Comparison of ENCODE assay signal across 21 mouse cellular contexts in genomic region chr1:105790103-105790502, GRCm38 (mm10). TPM values are rescaled to one million over a fixed set of nuclear protein-coding genes. Genes with fewer than 3 reads are reported as not detected.
DNase-seq lines count a peak whose midpoint lies in the region; ATAC-seq and TF ChIP-seq lines count a peak whose summit lies in the region.
"Had no signal": no experiment of that assay in that cellular context is flagged by ENCODE, and none has a peak within 500 bp of the region (broad histone marks: within the 10 kb centered on the region; RNA-seq: fewer than 3 reads in every experiment).

No protein-coding gene starts in this region.

- POLR2A ChIA-PET in Patski (lab: Charles Lee): no interaction called here

- DNase-seq in limb, embryonic 11.5 days (ENCODE audit: low spot score): no peak
- no peak for DNase-seq in limb, embryonic 10.5 days (ENCODE audit: low spot score)
- DNase-seq in 3T3-L1 (ENCODE audit: low read depth, low spot score) (peak; percentile 53), Patski (ENCODE audit: low read depth, low spot score) (no peak)
- no peak for DNase-seq in T-cell, adult 2 months (ENCODE audit: low spot score)
- DNase-seq in urinary bladder, adult 18-20 months (ENCODE audit: low spot score in 2 of 2): no peak
- DNase-seq: adrenal gland, postnatal 10 days; cerebellum, adult 8-10 months; cerebellum, postnatal 36 days; gastrocnemius, postnatal 25 days; kidney, adult 2 months; kidney, postnatal 10 days; lung, adult 2 months had no signal

- H3K4me3 ChIP-seq in limb, embryonic 11.5 days (ENCODE audit: low read depth, low read length): no peak overlapping the region
- no peak overlapping the region for H3K4me3 ChIP-seq in limb, embryonic 10.5 days
- no peak overlapping the region for H3K4me3 ChIP-seq in macrophage (ENCODE audit: inconsistent target)
- H3K4me3 ChIP-seq in kidney, embryonic 16.5 days (ENCODE audit: low read length): no peak overlapping the region
- H3K4me3 ChIP-seq: embryonic facial prominence, embryonic 15.5 days; hindbrain, embryonic 13.5 days; midbrain, embryonic 10.5 days; neural tube, embryonic 15.5 days; stomach, embryonic 15.5 days had no signal

- no peaks in the 10 kb centered on the region for H3K36me3 ChIP-seq in limb, embryonic 11.5 days (ENCODE audit: control insufficient read depth, insufficient read depth, low read length)
- H3K36me3 ChIP-seq in limb, embryonic 10.5 days: no peaks in the 10 kb centered on the region
- H3K36me3 ChIP-seq in macrophage (ENCODE audit: inconsistent target): 0 out of 2 replicates have a peak, but pooled peaks cover 7% of the 10 kb centered on the region
- H3K36me3 ChIP-seq in kidney, embryonic 16.5 days (ENCODE audit: insufficient read depth, low read length): no peaks in the 10 kb centered on the region
- H3K36me3 ChIP-seq: embryonic facial prominence, embryonic 15.5 days; hindbrain, embryonic 13.5 days; midbrain, embryonic 10.5 days; neural tube, embryonic 15.5 days; stomach, embryonic 15.5 days had no signal

- H3K27ac ChIP-seq in limb, embryonic 11.5 days (replicated peaks; ENCODE audit: low read depth, low read length): no peak overlapping the region
- H3K27ac ChIP-seq in limb, embryonic 10.5 days: no peak overlapping the region
- H3K27ac ChIP-seq in macrophage: peak overlapping the region; percentile 95
- H3K27ac ChIP-seq in kidney, embryonic 16.5 days (ENCODE audit: low read length): no peak overlapping the region
- H3K27ac ChIP-seq: embryonic facial prominence, embryonic 15.5 days; hindbrain, embryonic 13.5 days; midbrain, embryonic 10.5 days; neural tube, embryonic 15.5 days; stomach, embryonic 15.5 days had no signal

- 95% methylated on average over 3 of the region's 3 CpGs for WGBS in limb, embryonic 11.5 days
- 93% methylated on average over 3 of the region's 3 CpGs for WGBS in limb, embryonic 10.5 days
- WGBS in macrophage (ENCODE audit: missing documents): 18% methylated on average over 3 of the region's 3 CpGs
- 85% methylated on average over 3 of the region's 3 CpGs for WGBS in kidney, embryonic 16.5 days

- in situ Hi-C loops in Patski (cut with MboI; ENCODE audit: low pct_unique_long_range_greater_than_20kb): no loop called here

- no peaks in the 10 kb centered on the region for H3K4me1 ChIP-seq in limb, embryonic 11.5 days (ENCODE audit: control insufficient read depth, insufficient read depth, low read length)
- peaks cover 9% of the 10 kb centered on the region for H3K4me1 ChIP-seq in limb, embryonic 10.5 days
- H3K4me1 ChIP-seq in kidney, embryonic 16.5 days (ENCODE audit: insufficient read depth, low read length): no peaks in the 10 kb centered on the region
- H3K4me1 ChIP-seq: embryonic facial prominence, embryonic 15.5 days; hindbrain, embryonic 13.5 days; midbrain, embryonic 10.5 days; neural tube, embryonic 15.5 days; stomach, embryonic 15.5 days had no signal

- CTCF ChIA-PET in Patski (lab: Charles Lee): no interaction called here

- no peak overlapping the region for H3K9ac ChIP-seq in limb, embryonic 11.5 days (ENCODE audit: low read length)
- no peak overlapping the region for H3K9ac ChIP-seq in kidney, embryonic 16.5 days (replicated peaks; ENCODE audit: low read length)
- H3K9ac ChIP-seq: embryonic facial prominence, embryonic 15.5 days; hindbrain, embryonic 13.5 days; neural tube, embryonic 15.5 days; stomach, embryonic 15.5 days had no signal

- H3K4me2 ChIP-seq in limb, embryonic 11.5 days (ENCODE audit: low read depth, severe bottlenecking): no peak overlapping the region
- no peak overlapping the region for H3K4me2 ChIP-seq in kidney, embryonic 16.5 days (replicated peaks; ENCODE audit: low read depth, low read length)
- H3K4me2 ChIP-seq: embryonic facial prominence, embryonic 15.5 days; hindbrain, embryonic 13.5 days; neural tube, embryonic 15.5 days; stomach, embryonic 15.5 days had no signal

- TF ChIP-seq CTCF in Patski (IDR thresholded peaks at IDR 0.05): no peak

- no peaks in the 10 kb centered on the region for H3K9me3 ChIP-seq in limb, embryonic 11.5 days (ENCODE audit: control insufficient read depth, low read length)
- H3K9me3 ChIP-seq in limb, embryonic 10.5 days (replicated peaks): no peaks in the 10 kb centered on the region
- H3K9me3 ChIP-seq in kidney, embryonic 16.5 days (ENCODE audit: low read length): no peaks in the 10 kb centered on the region
- H3K9me3 ChIP-seq: embryonic facial prominence, embryonic 15.5 days; hindbrain, embryonic 13.5 days; midbrain, embryonic 10.5 days; neural tube, embryonic 15.5 days; stomach, embryonic 15.5 days had no signal

- no peaks in the 10 kb centered on the region for H3K27me3 ChIP-seq in limb, embryonic 11.5 days (ENCODE audit: control insufficient read depth, insufficient read depth, low read length)
- H3K27me3 ChIP-seq in limb, embryonic 10.5 days (ENCODE audit: low read depth, poor library complexity, severe bottlenecking): no peaks in the 10 kb centered on the region
- H3K27me3 ChIP-seq in Patski: no peaks in the 10 kb centered on the region
- H3K27me3 ChIP-seq in kidney, embryonic 16.5 days (ENCODE audit: insufficient read depth, low read length): no peaks in the 10 kb centered on the region
- H3K27me3 ChIP-seq: embryonic facial prominence, embryonic 15.5 days; hindbrain, embryonic 13.5 days; neural tube, embryonic 15.5 days; stomach, embryonic 15.5 days had no signal

- 0 out of 2 replicates have a peak, but pooled peaks have one; percentile 47 for ATAC-seq in limb, embryonic 11.5 days (ENCODE audit: insufficient number of reproducible peaks, low FRiP score, low TSS enrichment, low read depth)
- peak; percentile 86 for ATAC-seq in Patski
- no peak for ATAC-seq in kidney, embryonic 16.5 days (ENCODE audit: low FRiP score, low TSS enrichment)
- ATAC-seq: forebrain, embryonic 16.5 days had no signal

- H3K79me2 ChIP-seq in macrophage (ENCODE audit: inconsistent target): peaks cover 96% of the 10 kb centered on the region

RNA-seq across cellular contexts. Expression of gene Tnfrsf11a, which starts 9.6 kb away (rescaled TPM):
- 0.11 and 0.43 TPM in 2 replicates for polyA plus RNA-seq in limb, embryonic 11.5 days (2014; fragmentation: Nextera tagmentation; extraction: Ambion mirVana)
- polyA plus RNA-seq in limb, embryonic 10.5 days (2016; fragmentation: Nextera tagmentation; extraction: Ambion mirVana): 0.11 and 0.31 TPM in 2 replicates
- polyA plus RNA-seq in Patski (2021) (0.01 TPM), macrophage (2018) (28.4 to 79.0 TPM (median 38.4 TPM) in 3 replicates)
- total RNA-seq in macrophage (2018; cell fraction: chromatin; rRNA removed): 100 to 1,000 TPM in 17 of 26 experiments, 10 to 100 TPM in 9; 39.4 to 264 (median 122) TPM
- 10 to 100 TPM; 40.7 to 78.8 (median 58.0) TPM for total RNA-seq in macrophage (2018; cell fraction: cytosol; rRNA removed)
- 100 to 1,000 TPM in 16 of 26 experiments, 10 to 100 TPM in 10; 44.9 to 308 (median 112) TPM for total RNA-seq in macrophage (2018; cell fraction: nucleus; rRNA removed)
- 1.3 and 1.4 TPM in 2 replicates for polyA plus RNA-seq in kidney, embryonic 16.5 days (2015; fragmentation: Nextera tagmentation; extraction: Ambion mirVana)

Comparison
In these comparisons a context has a peak if more than half of its experiments do, and no peak if none do; other contexts are left out.
1. RNA of gene Tnfrsf11a, which starts 9.6 kb away (polyA plus RNA-seq): 28.4 to 79.0 TPM in macrophage; 1.3 to 1.4 TPM in kidney, embryonic 16.5 days, 0.11 to 0.43 TPM in limb, embryonic 11.5 days, 0.11 to 0.31 TPM in limb, embryonic 10.5 days and 0.01 TPM in Patski (single experiment); every median in the first group is over 10 times any median in the second.